Mouse (Mus musculus) spleen, postnatal 36 days (tissue): ENCODE results near the gene Cdh18.
"Not testable (repeated sequence)": the region's sequence is repeated elsewhere in the genome, so short reads cannot be mapped to it uniquely, and the experiment has no call there.

Experiments used
- DNase-seq, 2 experiments: peaks; one replicate each; pipeline ENCODE4 v3.0.0; 2022; ENCODE audit warnings: low spot score in 2 of 2, mixed read lengths in 1 of 2

Gene Cdh18

DNA sequence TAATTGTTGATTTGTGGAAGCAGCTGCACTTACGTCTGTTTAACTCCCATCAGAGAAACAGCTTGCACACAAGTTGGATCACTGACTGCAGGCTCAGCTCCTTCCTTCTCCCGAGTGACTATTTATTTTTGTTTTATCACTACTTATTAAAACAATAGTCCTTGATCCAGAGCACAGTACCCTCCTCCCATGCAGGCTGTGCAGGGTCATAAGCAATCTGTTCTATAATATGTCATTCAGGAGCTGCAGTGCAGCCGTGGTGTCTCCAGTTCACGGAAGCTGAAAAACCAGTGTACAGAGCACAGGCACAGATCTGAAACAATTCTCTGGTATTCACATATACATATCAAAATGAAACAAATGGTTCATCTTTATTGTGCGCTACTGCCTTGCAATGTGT lies 625.8 kb downstream of the Cdh18 start:
- DNase-seq: no peak

DNA sequence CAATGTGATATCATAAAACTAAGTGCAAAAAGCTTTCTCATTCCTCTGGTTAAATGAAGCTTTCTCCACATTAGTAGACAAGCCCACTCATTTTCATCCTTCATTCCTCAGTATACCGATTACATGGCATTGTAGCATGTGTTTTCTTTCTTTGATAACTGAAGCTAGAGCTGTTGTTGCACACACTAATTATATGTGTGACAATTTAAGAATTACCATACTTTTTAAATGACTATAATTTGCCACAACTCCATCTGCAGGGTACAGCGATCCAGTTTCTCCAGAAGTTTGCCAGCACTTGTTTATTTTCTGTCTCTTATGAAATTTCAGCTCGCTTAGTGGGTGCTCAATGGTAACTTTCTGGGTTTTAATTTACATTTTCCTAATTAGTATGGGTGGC lies 663.2 kb downstream of the Cdh18 start:
- no peak for DNase-seq

DNA sequence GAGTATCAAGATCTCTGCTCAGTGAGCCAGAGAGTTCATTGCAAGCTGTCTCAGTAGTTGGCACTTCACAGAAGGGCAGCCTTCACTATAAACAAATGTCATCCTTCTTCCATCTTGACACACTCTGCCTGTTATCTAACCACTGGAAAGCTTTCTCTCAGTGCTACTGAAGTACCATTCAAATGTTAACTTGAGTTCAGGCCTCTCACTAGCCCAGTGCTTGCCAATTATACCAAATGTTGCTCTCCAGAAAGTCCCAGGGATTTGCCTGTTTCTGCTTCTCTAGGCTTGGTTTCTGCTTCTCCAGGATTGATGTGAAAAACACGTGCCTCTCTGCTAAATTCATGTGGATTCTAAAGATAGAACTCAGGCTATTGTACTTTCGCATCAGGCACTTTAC lies 681.8 kb downstream of the Cdh18 start:
- DNase-seq: no peak

DNA sequence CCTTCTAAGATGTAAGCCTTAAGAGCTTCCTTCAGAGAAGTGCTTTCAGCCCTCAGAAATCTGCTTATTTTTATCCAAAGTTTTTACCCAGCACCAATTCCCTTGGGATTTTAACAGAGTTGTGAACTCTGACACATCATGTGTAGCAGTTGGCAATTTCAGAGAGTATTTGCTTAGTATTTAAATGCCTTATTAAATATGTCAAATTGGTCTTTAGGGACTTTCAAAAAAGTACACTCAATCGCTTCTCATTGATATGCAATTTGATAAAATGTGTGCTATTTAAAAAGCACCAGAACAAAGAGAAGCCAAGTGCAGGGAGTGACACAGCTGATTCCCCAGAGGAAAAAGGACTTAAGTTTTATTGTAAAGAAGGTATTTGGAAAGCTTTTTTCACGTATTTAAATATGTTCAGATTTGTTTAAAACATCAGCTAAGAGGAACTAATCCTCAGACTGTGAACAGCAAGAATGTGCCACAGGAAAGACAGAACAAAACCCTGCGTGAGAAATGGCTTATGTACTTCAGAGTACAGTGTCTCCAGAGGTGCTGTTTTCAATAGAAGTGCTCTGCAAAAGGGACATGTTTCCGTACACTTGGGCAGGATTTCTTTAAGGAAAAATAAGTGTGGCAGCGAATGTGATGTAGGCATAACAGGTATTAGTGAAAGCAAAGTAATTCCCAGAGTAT lies 709.1 kb downstream of the Cdh18 start:
- no peak for DNase-seq

DNA sequence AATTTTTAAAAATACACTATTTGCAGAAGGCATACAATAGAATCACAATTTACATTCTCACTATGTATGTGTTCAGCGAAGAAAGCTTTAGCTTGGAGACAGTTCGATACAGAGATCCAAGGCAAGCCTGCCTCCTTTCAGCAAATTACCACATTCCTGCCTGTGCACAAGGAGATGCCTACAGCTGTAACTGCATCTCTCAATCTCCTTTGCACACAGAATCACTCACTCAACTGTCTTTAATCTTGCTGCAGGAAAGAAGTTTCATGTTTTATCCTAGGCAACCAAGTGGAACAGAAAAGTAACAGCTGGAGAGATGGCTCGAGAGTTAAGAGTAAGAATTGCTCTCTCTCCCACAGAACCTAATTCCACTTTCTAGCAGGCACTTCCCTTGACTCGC lies 729.6 kb downstream of the Cdh18 start:
- DNase-seq: no peak

DNA sequence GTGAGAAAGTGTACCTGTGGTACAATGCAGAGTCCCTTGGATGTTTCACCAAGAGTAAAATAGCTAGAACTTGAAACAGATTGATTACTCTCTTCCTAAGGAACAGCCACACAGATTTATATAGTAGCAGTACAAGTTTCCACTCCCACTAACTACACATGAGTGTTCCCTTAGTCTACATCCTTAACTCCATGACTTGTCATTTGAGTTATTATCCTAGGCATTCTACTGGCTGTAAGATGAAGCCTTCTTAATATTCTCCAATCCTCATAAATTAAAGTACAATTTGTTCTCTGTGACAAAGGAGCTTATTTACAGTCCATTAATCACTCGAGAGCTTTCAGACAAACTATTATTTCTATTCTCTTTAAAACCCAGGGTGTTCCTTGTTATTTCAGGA lies 756.2 kb downstream of the Cdh18 start:
- DNase-seq: no peak

DNA sequence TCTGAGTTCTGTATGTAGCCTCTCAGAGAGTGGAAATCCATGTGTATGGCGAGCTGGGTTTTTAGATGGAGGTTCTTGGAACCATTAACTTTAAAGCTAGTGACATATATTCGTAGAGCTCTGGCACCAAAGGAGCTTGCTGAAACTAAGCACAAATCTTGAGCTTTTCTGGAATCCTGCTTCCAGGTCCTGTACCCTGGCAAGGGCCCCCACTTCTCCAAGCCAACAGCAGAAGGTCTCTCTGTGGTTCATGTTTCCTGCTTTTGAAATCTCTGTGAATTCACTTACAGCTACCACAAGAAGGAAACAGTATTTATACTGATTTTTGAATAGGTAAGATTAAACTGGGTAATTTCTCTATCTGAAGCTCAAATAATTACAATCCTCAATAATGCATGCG lies 767.9 kb downstream of the Cdh18 start:
- no peak for DNase-seq

DNA sequence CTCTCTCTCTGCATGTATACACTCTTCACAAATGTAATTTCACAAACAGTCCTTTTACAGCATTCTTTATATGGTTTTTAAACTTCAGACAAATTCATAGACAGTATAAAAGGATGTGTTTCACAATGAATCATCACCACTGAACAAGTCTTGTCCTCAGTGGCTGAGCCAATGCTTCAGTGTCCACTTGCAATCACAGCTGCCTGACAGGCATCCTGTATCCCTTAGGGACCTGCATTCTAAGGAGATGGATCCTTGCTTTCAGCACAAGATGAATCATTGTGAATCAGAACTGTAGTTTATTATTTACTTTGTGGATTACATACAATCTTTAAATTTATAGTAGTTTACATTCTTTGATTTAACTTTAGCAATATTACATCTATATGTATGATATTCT lies 768.6 kb downstream of the Cdh18 start:
- no peak for DNase-seq

DNA sequence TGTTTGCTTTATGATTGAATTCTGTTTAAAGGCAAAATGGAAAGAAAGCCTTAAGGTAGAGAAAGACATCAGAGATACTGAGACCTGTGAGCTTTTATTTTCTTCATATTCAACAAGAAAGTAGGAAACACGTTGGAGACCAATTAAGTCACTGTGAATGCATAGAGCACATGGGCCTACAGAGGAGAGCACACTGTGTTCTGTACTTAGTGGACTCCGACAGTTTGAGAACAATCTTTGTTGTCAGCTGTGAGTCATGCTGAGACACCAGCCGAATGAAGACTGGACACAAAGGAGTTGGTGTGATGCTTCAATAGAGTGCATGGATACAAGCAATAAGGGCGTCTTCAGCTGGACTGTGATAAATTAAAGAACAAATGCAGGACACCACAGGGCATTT lies 791.5 kb downstream of the Cdh18 start:
- DNase-seq: not testable (repeated sequence)

DNA sequence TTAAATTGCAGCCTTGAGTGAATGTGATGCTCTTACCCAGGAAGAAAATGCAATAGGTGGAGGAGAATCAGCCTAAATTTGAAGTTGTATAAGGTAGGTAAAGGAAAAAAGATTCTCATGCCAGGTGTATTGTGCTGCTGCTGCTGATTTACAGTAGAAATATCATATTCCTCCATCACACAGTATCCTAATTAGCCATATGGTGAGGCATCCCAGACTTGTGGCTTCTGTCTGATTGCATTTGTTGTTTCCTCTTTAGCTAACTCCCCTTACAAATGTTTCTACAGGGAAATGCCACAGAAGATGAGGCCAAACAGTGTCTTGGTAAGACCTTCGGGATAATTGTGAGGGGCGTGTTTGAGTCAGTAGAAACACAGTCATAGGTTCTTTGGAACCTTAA lies 802.3 kb downstream of the Cdh18 start:
- no peak for DNase-seq

DNA sequence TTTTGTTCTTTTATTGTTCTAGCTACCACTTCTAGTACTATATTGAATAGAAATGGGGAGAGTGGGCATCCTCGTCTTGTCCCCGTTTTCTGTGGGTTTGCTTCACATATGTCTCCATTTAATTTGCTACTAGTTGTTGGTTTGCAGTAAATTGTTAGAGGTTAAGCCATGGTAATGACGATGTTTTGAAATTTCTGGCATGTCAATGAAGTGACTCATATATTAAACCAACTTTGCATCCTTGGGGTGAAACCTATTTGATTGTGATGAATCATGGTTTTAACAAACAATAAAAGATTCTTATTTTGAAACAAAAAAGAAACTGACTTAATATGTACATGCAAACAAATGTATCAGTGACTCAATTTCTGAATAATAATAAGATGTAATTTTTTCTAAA lies 817.5 kb downstream of the Cdh18 start:
- DNase-seq: no peak

DNA sequence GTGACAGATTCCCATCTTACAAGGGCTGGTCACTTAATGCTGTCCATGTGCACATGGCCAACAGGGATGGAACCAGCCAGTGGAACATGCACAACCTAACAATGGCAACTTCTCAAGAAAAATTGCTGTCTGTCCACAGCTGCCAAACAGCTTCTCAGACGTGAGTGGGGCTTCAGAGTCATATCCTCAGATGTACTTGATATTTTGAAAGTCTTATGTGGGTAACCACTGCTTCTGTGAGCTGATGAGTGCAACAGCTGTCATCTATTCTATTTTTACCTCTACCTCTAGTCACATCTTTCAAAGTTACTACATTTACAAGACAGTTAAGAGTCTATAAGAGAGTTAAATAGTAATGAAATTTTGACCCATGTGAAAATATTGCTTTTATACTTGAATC lies 818.9 kb downstream of the Cdh18 start:
- no peak for DNase-seq

DNA sequence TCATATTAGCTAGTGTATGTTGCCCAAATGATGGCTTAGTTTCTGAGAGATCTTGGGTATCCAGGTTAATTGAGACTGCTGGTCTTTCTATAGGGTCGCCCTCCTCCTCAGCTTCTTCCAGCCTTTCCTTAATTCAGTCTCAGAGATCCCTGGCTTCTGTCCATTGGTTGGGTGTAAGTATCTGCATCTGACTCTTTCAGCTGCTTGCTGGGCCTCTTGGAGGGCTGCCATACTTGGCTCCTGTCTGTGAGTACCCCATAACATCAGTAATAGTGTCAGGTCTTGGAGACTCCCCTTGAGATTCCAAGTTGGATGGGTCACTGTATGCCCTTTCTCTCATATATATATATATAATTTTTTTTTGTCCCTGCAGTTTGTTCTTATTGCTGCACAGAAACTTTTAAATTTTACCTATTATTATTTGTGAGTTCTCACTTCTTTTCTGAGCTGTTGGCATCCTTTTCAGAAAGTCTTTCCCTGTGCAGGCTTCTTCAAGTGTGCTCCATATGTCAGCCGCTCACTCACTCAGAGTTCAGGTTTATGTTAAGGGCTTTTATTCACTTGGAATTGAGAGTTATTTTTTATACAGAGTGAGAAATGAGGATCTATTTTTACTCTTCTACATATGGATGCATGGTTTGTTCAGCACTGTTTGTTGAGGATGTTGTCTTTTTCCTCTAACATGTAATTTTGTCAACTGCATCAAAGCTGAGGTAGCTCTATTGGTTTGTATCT lies 829.4 kb downstream of the Cdh18 start:
- DNase-seq: no peak

DNA sequence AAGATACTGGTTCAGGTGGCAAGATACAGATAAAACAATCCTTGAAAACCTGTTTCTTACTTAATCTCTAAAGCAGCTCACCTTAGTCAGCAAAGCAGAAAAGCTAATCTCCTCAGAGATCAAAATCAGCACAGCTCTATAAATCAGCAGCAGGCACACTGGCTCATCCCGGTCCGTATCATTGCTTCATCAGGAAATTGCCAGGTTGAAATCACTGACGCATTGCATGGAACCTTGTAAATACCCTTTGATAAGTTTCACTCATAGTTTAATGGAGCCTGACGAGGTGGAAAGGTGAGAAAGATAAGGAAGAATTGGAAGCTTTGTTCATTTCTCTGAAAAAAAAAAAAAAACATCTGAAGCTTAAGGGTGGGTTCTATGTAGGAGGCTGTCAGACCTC lies 837.0 kb downstream of the Cdh18 start:
- DNase-seq: no peak

DNA sequence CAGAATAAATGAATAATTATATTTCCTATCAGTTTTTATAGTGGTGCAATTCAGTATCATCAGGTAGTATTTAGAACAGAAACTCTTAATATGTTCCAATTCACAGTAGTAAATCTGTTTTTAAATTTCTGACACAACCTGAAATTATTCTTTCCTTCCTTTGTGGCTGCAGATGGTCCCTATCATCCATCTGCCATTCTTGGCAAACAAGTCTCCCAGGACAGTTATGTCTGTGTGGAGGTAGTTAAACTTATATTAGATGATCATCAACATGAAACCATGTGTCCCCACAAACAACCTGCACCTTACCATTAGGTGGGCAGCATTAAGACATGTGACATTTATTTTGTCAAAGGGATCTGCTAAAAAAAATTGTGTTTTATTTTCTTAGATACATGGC lies 847.8 kb downstream of the Cdh18 start:
- no peak for DNase-seq

DNA sequence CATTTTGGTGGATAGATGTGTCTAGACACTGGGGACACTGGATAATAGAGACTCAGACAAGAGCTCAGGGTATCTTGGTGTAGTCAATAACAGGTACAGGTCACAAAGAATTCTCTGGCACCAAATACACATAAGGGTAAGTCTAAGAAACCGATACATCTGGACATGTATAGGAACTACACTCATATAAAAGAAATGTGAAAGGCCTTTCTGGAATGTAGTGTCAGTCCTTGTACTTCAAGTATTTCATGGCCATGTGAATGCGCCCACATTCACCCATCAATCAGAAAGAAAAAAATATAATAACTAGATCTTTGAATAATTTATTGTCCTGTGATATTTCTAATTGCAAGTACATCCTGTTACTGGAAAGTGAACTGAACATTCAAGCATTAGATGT lies 855.0 kb downstream of the Cdh18 start:
- no peak for DNase-seq

DNA sequence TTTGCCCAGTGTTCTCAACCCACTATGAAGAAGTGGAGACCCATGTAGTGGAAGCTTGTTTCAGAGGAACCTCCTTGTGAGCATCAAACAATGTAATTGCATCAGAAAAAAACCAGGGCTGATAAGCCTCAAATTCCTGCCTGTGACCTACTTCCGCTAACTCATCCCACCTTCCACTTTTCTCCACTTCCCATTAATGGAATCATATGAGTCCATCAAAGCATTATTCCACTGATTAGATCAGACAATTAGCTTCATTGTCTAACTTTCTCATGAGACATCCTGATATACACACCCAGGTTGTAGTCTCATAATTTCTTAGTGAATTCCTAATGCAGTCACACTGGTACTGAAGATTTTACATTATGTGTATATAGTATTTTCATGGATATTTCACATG lies 859.4 kb downstream of the Cdh18 start:
- DNase-seq: no peak

DNA sequence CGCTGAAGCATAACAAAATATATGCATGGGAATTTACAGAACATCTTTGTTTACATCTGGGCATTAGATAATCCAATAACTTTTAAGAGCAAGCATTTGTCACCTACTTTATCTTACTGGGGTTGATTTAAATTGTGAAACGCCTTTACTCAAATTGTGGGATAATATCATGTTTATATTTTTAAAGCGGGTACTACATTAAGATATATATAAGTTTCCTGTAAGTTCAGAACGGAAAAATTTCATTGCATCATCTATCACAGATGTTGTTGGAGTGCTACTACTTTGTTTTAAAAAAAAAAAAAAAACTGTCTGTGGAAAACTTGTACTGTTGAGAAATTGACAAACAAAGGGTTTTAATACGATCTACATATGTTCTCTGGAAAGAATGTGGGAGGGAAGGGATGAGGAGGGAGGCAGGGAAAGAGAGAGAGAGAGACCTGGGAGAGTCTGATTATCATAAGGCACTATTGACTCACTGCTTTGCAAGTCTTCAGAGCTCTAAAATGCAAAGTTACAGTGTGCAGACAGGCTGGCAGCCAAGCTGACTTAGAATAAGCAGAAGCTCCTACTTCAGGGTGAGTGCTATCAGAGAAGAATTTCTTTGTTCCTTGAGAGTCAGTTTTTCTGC lies 867.7 kb downstream of the Cdh18 start:
- DNase-seq: no peak

DNA sequence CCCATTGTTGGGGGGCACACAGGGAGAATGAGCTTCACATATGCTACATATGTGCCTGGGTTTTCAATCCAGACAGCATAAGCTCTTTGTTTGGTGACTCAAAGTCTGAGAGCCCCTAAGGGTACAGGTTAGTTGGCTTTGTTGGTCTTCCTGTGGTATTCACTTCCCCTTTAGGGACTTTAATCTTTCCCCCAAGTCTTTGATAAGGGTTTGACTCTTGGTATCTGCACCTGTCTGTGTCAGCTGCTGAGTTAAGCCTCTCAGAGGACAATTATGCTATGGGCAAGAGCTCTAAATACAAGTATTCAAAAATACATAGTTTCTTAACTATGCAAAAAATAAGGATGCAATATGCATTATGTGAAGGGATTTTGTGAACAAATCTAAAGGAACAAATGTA lies 869.3 kb downstream of the Cdh18 start:
- no peak for DNase-seq

DNA sequence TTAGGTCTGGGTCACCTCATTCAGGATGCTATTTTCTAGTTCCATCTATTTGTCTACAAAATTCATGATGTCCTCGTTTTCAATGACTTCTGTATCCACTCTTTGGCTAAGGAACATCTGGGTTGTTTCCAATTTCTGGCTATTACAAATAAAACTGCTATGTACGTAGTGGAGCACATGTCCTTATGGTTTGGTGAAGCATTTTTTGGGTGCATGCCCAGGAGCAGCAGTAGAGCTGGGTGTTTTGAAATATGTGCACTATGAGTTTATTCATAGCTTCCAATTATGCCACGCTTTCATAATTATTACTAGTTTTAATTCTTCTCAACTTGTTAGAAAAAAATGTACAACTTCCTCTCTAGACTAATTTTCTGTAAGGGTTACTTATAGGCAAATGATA lies 871.2 kb downstream of the Cdh18 start:
- DNase-seq: no peak

DNA sequence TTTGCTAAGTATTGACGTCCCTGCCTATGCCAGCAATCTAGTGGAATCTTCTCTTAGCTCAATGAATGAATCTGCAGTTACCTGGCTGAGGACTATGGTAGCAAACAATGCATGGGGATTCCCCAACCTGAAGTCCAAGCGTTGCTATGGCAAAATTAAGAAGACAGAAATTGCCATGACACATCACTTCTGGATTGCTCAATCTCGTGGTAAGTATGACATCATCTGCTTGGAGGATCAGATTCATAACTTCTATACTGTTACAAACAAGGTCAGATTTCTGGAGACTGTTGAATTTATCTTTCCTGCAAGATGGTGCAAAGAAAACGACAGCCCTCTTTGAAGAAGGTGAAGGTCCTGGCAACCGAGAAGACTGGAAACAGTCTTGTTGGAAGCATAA lies 881.2 kb downstream of the Cdh18 start:
- DNase-seq: no peak

DNA sequence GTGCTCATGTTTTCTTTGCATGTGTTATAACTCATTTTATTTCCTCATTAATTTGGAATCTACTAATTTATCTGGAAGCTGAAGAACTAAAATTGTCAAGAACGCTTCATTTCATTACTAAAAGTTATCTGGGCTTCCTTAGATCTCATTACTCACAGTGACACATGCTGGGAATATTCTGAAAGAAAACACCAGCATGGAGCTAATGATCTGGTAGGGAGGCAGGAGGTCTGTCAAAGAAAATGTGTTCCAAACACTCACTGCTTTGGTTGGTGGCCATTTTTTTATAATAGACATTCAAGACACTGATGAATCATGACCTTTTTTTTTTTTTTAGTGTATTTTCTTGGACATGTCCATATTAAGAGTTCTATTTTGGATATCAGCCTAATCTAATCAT lies 899.7 kb downstream of the Cdh18 start:
- DNase-seq: no peak

DNA sequence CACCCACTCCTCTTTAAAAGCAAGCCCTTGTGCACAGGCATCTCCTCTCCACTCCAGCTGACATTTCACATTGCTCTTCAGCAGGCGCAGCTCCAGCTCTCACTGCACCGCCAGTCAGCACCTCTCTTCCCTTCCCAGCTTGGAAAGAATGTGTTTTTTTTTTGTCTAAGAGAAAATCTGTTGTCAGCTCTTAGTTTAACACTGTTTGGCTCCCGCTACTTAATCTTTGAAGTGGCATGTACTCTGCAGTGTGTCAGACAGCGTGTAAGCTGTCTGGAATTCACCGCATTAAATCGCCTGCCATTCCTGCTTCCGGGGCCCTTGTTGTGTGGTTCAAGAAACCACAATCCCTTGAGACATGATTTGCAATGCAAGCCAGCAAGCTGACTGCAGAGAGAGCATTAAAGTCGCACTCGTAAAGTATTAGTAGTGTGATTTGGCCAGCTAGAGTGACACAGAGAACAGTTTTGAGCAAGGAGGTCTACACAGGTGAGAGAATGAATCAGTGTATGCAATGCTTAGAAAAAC lies 903.3 kb downstream of the Cdh18 start:
- no peak for DNase-seq
